In the genomic region with DNA sequence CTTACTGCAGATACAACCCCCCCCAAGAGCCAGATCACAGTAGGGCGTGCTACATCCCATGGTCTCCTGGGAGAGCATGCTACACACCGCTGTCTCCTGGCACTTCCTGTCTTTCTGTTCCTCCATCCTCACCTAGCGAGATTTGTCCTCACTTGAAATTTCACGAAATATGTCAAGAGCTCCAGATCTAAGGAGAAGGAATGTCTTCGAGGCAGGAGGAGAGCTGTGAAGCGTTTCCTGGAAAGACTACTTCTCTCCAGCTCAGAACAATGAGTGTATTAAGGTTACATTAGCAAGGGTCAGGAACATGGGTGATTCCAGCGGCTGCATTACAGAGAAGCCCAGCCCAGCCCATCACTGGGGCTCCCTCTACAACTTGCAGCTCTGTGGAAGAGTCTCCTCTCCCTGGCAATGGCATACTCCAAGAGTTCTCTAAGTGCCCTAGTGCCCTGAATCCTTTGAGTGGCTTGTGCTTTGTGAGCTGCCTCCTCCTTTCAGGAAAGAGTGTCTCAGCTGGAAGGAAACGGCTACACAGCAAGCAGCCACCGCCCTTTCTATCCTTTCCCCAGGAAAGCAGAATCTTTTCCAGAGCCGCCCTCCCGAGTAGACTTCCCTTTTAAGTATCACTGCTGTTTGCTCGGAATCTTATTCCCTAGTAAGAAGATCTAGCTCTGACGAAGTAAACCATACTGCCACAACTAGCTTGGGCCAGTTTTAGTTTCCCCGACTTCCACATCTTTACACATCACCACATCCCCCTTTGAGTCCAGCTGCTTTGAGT, we compare ENCODE assay signal across 13 mouse cellular contexts. TPM values are rescaled to one million over a fixed set of nuclear protein-coding genes. Genes with fewer than 3 reads are reported as not detected.
DNase-seq lines count a peak whose midpoint lies in the region; ATAC-seq and TF ChIP-seq lines count a peak whose summit lies in the region.
"Had no signal": no experiment of that assay in that cellular context is flagged by ENCODE, and none has a peak within 500 bp of the region (broad histone marks: within the 10 kb centered on the region; RNA-seq: fewer than 3 reads in every experiment).

No protein-coding gene starts in this region.

- ATAC-seq in kidney, embryonic 15.5 days (replicated peaks; ENCODE audit: low FRiP score) = no peak
- ATAC-seq in heart, postnatal 0 days (ENCODE audit: insufficient read depth, low read depth) = peak; percentile 28; the same call in 1 of the 2 replicates
- ATAC-seq in forebrain, embryonic 14.5 days = no peak
- ATAC-seq in forebrain, embryonic 15.5 days (replicated peaks) = no peak

- no peak for DNase-seq in kidney, postnatal 25 days
- DNase-seq in testis, postnatal 10 days (ENCODE audit: low spot score) = peak; percentile 33
- no peak for DNase-seq in testis, postnatal 14 days (ENCODE audit: low spot score)
- DNase-seq in heart, postnatal 0 days (ENCODE audit: low spot score) = peak; percentile 50
- DNase-seq in gastrocnemius, postnatal 25 days = no peak
- DNase-seq in forebrain, embryonic 14.5 days (ENCODE audit: low spot score) = no peak
- DNase-seq: embryo, embryonic 11 days had no signal

- peaks cover 25% of the 10 kb centered on the region for H3K4me1 ChIP-seq in kidney, embryonic 15.5 days
- H3K4me1 ChIP-seq in heart, postnatal 0 days (ENCODE audit: control insufficient read depth, insufficient read depth) = peaks cover 9% of the 10 kb centered on the region
- H3K4me1 ChIP-seq in forebrain, embryonic 14.5 days (ENCODE audit: control insufficient read depth, insufficient read depth, low read length) = no peaks in the 10 kb centered on the region
- peaks cover 12% of the 10 kb centered on the region for H3K4me1 ChIP-seq in forebrain, embryonic 15.5 days

- H3K36me3 ChIP-seq in kidney, embryonic 15.5 days = no peaks in the 10 kb centered on the region
- no peaks in the 10 kb centered on the region for H3K36me3 ChIP-seq in heart, postnatal 0 days (replicated peaks; ENCODE audit: control insufficient read depth, insufficient read depth, low read length)
- H3K36me3 ChIP-seq in forebrain, embryonic 14.5 days (ENCODE audit: control insufficient read depth, insufficient read depth, low read length) = no peaks in the 10 kb centered on the region
- no peaks in the 10 kb centered on the region for H3K36me3 ChIP-seq in forebrain, embryonic 15.5 days
- H3K36me3 ChIP-seq: forebrain, embryonic 12.5 days; G1E; limb, embryonic 15.5 days had no signal

- H3K27me3 ChIP-seq in kidney, embryonic 15.5 days = 0 out of 2 replicates have a peak, but pooled peaks cover 7% of the 10 kb centered on the region
- no peaks in the 10 kb centered on the region for H3K27me3 ChIP-seq in heart, postnatal 0 days (ENCODE audit: control insufficient read depth, insufficient read depth, low read length)
- no peaks in the 10 kb centered on the region for H3K27me3 ChIP-seq in forebrain, embryonic 14.5 days (replicated peaks; ENCODE audit: control insufficient read depth, insufficient read depth, low read length)
- no peaks in the 10 kb centered on the region for H3K27me3 ChIP-seq in forebrain, embryonic 15.5 days
- H3K27me3 ChIP-seq: limb, embryonic 15.5 days had no signal

- no peak overlapping the region for H3K9ac ChIP-seq in kidney, embryonic 15.5 days
- H3K9ac ChIP-seq in heart, postnatal 0 days (replicated peaks; ENCODE audit: low read depth, low read length) = no peak overlapping the region
- no peak overlapping the region for H3K9ac ChIP-seq in forebrain, embryonic 14.5 days (ENCODE audit: low read length)
- H3K9ac ChIP-seq in forebrain, embryonic 15.5 days (replicated peaks) = no peak overlapping the region
- H3K9ac ChIP-seq: forebrain, embryonic 12.5 days; limb, embryonic 15.5 days had no signal

- H3K4me2 ChIP-seq in kidney, embryonic 15.5 days = no peak overlapping the region
- no peak overlapping the region for H3K4me2 ChIP-seq in heart, postnatal 0 days (ENCODE audit: low read depth, low read length)
- no peak overlapping the region for H3K4me2 ChIP-seq in forebrain, embryonic 14.5 days (ENCODE audit: low read length)
- H3K4me2 ChIP-seq in forebrain, embryonic 15.5 days (replicated peaks) = no peak overlapping the region

- H3K27ac ChIP-seq in kidney, embryonic 15.5 days = peak overlapping the region; percentile 57
- H3K27ac ChIP-seq in heart, postnatal 0 days (ENCODE audit: low read depth) = peak overlapping the region; percentile 56
- no peak overlapping the region for H3K27ac ChIP-seq in forebrain, embryonic 14.5 days (ENCODE audit: low read depth, low read length)
- H3K27ac ChIP-seq in forebrain, embryonic 15.5 days (replicated peaks) = no peak overlapping the region
- H3K27ac ChIP-seq: forebrain, embryonic 12.5 days; heart, adult 2 months had no signal

- no peak overlapping the region for H3K4me3 ChIP-seq in kidney, embryonic 15.5 days (replicated peaks)
- no peak overlapping the region for H3K4me3 ChIP-seq in heart, postnatal 0 days (ENCODE audit: low read depth, low read length)
- H3K4me3 ChIP-seq in forebrain, embryonic 14.5 days (ENCODE audit: low read depth, low read length) = no peak overlapping the region
- no peak overlapping the region for H3K4me3 ChIP-seq in forebrain, embryonic 15.5 days
- H3K4me3 ChIP-seq: forebrain, embryonic 12.5 days; heart, adult 2 months had no signal

- no peak for TF ChIP-seq CTCF in heart, postnatal 0 days (IDR thresholded peaks at IDR 0.05; ENCODE audit: low read depth)

- TF ChIP-seq EP300 in heart, postnatal 0 days (IDR thresholded peaks at IDR 0.05; ENCODE audit: low read depth) = no peak

- WGBS in kidney, embryonic 15.5 days = 47% methylated on average over 14 of the region's 14 CpGs
- 47% methylated on average over 14 of the region's 14 CpGs for WGBS in heart, postnatal 0 days
- 55% methylated on average over 14 of the region's 14 CpGs for WGBS in forebrain, embryonic 14.5 days
- 58% methylated on average over 14 of the region's 14 CpGs for WGBS in forebrain, embryonic 15.5 days

- no peaks in the 10 kb centered on the region for H3K9me3 ChIP-seq in kidney, embryonic 15.5 days (replicated peaks)
- no peaks in the 10 kb centered on the region for H3K9me3 ChIP-seq in heart, postnatal 0 days (replicated peaks; ENCODE audit: control insufficient read depth, low read length)
- H3K9me3 ChIP-seq in forebrain, embryonic 14.5 days (replicated peaks; ENCODE audit: control insufficient read depth, low read length) = no peaks in the 10 kb centered on the region
- H3K9me3 ChIP-seq in forebrain, embryonic 15.5 days = no peaks in the 10 kb centered on the region
- H3K9me3 ChIP-seq: forebrain, embryonic 12.5 days; G1E; limb, embryonic 15.5 days had no signal

RNA-seq across cellular contexts. Expression of a gene that starts 1.1 kb away (rescaled TPM):
- 6.0 and 6.9 TPM in 2 replicates for polyA plus RNA-seq in kidney, embryonic 15.5 days (2015; fragmentation: Nextera tagmentation; extraction: Ambion mirVana)
- total RNA-seq in heart, postnatal 0 days (2014; rRNA removed; ENCODE audit: low replicate concordance) = 1.6 TPM in 2 replicates
- 1.1 and 1.5 TPM in 2 replicates for polyA plus RNA-seq in heart, postnatal 0 days (2015; fragmentation: Nextera tagmentation; extraction: Ambion mirVana)
- not detected for total RNA-seq in gastrocnemius, postnatal 25 days (2021)
- polyA plus RNA-seq in forebrain, embryonic 14.5 days (2014; fragmentation: Nextera tagmentation; extraction: Ambion mirVana) = 7.3 and 9.5 TPM in 2 replicates
- polyA plus RNA-seq in forebrain, embryonic 15.5 days (2015; fragmentation: Nextera tagmentation; extraction: Ambion mirVana) = 6.4 and 6.8 TPM in 2 replicates
- total RNA-seq: G1E had no signal
- polyA plus RNA-seq: G1E had no signal

RNA-seq across cellular contexts. Expression of a gene that starts 42.0 kb away (rescaled TPM):
- polyA plus RNA-seq in kidney, embryonic 15.5 days (2015; fragmentation: Nextera tagmentation; extraction: Ambion mirVana) = 35.4 and 39.2 TPM in 2 replicates
- total RNA-seq in heart, postnatal 0 days (2014; rRNA removed; ENCODE audit: low replicate concordance) = 11.9 and 16.8 TPM in 2 replicates
- 13.7 and 14.8 TPM in 2 replicates for polyA plus RNA-seq in heart, postnatal 0 days (2015; fragmentation: Nextera tagmentation; extraction: Ambion mirVana)
- 1 to 10 TPM; 8.1 to 9.4 TPM for total RNA-seq in gastrocnemius, postnatal 25 days (2021)
- 39.8 and 43.1 TPM in 2 replicates for polyA plus RNA-seq in forebrain, embryonic 14.5 days (2014; fragmentation: Nextera tagmentation; extraction: Ambion mirVana)
- polyA plus RNA-seq in forebrain, embryonic 15.5 days (2015; fragmentation: Nextera tagmentation; extraction: Ambion mirVana) = 42.8 and 43.5 TPM in 2 replicates

Comparison
In these comparisons a context has a peak if more than half of its experiments do, and no peak if none do; other contexts are left out.
1. DNase-seq: peak in testis, postnatal 10 days (single experiment) and heart, postnatal 0 days (single experiment); none in kidney, postnatal 25 days (0 of 2), testis, postnatal 14 days (single experiment), gastrocnemius, postnatal 25 days (single experiment) and forebrain, embryonic 14.5 days (single experiment).
2. H3K27ac ChIP-seq: peak in kidney, embryonic 15.5 days (single experiment) and heart, postnatal 0 days (single experiment); none in forebrain, embryonic 14.5 days (single experiment) and forebrain, embryonic 15.5 days (single experiment).